In genomic region chr4:32862011-32862750, GRCm38 (mm10) we compare ENCODE assay signal across 8 mouse cellular contexts.
DNase-seq lines count a peak whose midpoint lies in the region; TF ChIP-seq lines count a peak whose summit lies in the region.

No protein-coding gene starts in this region.

- peak; percentile 24 to 25 for DNase-seq in cerebellum, postnatal 10 days
- DNase-seq in cerebellum, adult 8-10 months, result no peak
- peak; percentile 46 for DNase-seq in c-Kit-positive CD71-negative TER-119-negative erythroid progenitor cells, embryonic 14.5 days (ENCODE audit: low read depth)
- DNase-seq in hindbrain, embryonic 10.5 days (ENCODE audit: low spot score), result peak; percentile 63
- DNase-seq in liver, result peak; percentile 75
- no peak for DNase-seq in ovary, adult 18-20 months (ENCODE audit: low spot score)
- no peak for DNase-seq in cerebellum, adult 18-20 months

- H3K27ac ChIP-seq in hindbrain, embryonic 10.5 days, result peak overlapping the region; percentile 86
- peak overlapping the region; percentile 34 for H3K27ac ChIP-seq in olfactory bulb, adult 2 months (ENCODE audit: insufficient read depth, low read depth, low read length)

- H3K36me3 ChIP-seq in hindbrain, embryonic 10.5 days, result 0 out of 2 replicates have a peak, but pooled peaks cover 17% of the 10 kb centered on the region

- H3K4me1 ChIP-seq in hindbrain, embryonic 10.5 days (replicated peaks), result peaks cover 60% of the 10 kb centered on the region
- H3K4me1 ChIP-seq in olfactory bulb, adult 2 months (ENCODE audit: control insufficient read depth, insufficient read depth, low read length), result peaks cover 32% of the 10 kb centered on the region

- 0 out of 2 replicates have a peak, but pooled peaks cover 6% of the 10 kb centered on the region for H3K27me3 ChIP-seq in hindbrain, embryonic 10.5 days (ENCODE audit: insufficient read depth, poor library complexity, severe bottlenecking)

- 0 out of 2 replicates have a peak overlapping the region, but pooled peaks have one; percentile 6 for H3K4me3 ChIP-seq in hindbrain, embryonic 10.5 days
- peak overlapping the region; percentile 30 for H3K4me3 ChIP-seq in olfactory bulb, adult 2 months (ENCODE audit: insufficient read depth, low read depth, low read length)

- WGBS in hindbrain, embryonic 10.5 days, result 77% methylated on average over 15 of the region's 15 CpGs
- WGBS in olfactory bulb, adult 2 months, result 44% methylated on average over 15 of the region's 15 CpGs

- no peak for TF ChIP-seq CTCF in olfactory bulb, adult 2 months (IDR thresholded peaks at IDR 0.05; ENCODE audit: insufficient read depth, low read depth, low read length)

- no peaks in the 10 kb centered on the region for H3K9me3 ChIP-seq in hindbrain, embryonic 10.5 days

- TF ChIP-seq POLR2A in olfactory bulb, adult 2 months (IDR thresholded peaks at IDR 0.05; ENCODE audit: insufficient read depth, low read depth, low read length), result no peak

Comparison
In these comparisons a context has a peak if more than half of its experiments do, and no peak if none do; other contexts are left out.
1. DNase-seq: peak in cerebellum, postnatal 10 days (2 of 2), c-Kit-positive CD71-negative TER-119-negative erythroid progenitor cells, embryonic 14.5 days (single experiment), hindbrain, embryonic 10.5 days (single experiment) and liver (single experiment); none in cerebellum, adult 8-10 months (single experiment), ovary, adult 18-20 months (single experiment) and cerebellum, adult 18-20 months (0 of 2).